Mouse (Mus musculus): ENCODE data around the gene Gclc. TPM values are rescaled to one million over a fixed set of nuclear protein-coding genes. Genes with fewer than 3 reads are reported as not detected.
"Not testable (repeated sequence)": the region's sequence is repeated elsewhere in the genome, so short reads cannot be mapped to it uniquely, and the experiment has no call there.

Gclc gene
- total RNA-seq, 2 experiments from 2014 or later: 23.4 to 26.0 TPM

DNA sequence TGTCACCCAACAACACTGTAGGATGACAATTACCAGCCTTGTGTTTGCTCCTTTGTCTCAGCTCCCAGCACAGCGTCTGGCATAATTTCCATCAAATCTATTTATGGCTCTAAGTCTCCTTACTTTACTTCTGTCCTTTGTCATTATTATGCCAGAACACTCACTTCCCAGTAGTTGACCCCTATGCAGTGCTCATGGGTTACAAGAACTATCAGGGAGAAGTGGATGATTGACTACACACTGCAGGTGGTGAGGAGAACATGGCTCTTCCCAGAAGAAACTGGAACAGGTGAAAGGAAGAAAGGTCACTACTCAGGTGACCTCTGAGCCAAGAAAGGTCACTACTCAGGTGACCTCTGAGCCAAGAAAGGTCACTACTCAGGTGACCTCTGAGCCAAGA is 12.9 kb upstream of the Gclc start:
- intact Hi-C loops (cut with DNase I): no loop called here

DNA sequence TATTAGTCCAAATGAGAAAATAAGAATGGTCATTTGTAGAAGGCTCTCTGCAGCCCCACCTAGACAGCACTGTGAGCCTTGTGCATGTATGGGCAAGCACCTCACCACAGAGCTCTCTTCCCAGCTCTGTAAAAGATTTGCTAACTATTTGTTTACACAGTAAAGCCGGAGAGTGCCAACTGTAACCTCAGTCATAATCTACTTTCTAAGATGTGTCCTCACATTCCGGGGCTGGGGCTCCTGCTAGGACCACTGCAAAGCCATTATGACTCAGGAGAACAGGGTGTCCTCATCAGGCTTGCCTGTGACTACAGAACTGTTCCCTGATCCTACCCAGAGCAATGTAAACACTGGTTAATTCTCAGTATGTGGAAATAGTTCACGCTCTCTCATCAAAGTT is 9.5 kb upstream of the Gclc start:
- intact Hi-C loops (cut with DNase I): no loop called here
- no peak for DNase-seq

More for the DNA sequence above, 12.9 kb upstream of the Gclc start:
- no peak for DNase-seq

DNA sequence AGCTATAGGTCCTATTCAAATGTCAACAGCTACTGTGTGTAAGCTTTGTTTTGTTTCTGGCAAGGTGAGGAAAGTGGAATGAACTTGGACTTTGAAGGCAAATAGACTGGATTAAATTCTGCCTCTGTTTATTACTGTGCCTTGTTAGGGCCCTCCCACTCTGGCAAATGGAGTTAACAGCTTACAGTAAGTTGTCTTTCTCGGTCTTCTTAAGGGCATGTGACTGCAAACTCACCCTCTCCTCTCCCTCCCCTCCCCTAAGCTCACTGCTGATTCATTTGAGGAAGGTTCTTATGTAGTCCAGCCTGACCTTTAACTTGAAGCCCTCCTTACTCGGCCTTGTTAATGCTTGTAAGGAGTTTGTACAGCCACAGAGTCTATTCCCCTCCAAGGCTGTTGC is 8.0 kb upstream of the Gclc start:
- intact Hi-C loops (cut with DNase I): no loop called here
- no peak for DNase-seq

DNA sequence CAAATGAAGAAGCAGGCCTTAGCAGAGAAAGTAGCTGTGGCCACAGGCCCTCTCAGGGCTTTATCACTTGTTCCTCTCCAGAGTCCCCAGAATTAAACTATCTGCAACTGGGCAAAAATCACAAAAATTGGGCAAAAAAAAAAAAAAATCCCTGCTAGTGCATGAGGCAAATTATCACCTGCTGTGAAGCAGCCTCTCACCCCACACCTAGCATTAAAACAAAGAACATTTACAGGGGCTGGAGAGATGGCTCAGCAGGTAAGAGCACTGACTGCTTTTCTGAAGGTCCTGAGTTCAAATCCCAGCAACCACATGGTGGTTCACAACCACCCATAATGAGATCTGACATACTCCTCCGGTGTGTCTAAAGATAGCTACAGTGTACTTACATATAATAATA is 6.0 kb upstream of the Gclc start:
- intact Hi-C loops (cut with DNase I); DNase-seq: not testable (repeated sequence)

DNA sequence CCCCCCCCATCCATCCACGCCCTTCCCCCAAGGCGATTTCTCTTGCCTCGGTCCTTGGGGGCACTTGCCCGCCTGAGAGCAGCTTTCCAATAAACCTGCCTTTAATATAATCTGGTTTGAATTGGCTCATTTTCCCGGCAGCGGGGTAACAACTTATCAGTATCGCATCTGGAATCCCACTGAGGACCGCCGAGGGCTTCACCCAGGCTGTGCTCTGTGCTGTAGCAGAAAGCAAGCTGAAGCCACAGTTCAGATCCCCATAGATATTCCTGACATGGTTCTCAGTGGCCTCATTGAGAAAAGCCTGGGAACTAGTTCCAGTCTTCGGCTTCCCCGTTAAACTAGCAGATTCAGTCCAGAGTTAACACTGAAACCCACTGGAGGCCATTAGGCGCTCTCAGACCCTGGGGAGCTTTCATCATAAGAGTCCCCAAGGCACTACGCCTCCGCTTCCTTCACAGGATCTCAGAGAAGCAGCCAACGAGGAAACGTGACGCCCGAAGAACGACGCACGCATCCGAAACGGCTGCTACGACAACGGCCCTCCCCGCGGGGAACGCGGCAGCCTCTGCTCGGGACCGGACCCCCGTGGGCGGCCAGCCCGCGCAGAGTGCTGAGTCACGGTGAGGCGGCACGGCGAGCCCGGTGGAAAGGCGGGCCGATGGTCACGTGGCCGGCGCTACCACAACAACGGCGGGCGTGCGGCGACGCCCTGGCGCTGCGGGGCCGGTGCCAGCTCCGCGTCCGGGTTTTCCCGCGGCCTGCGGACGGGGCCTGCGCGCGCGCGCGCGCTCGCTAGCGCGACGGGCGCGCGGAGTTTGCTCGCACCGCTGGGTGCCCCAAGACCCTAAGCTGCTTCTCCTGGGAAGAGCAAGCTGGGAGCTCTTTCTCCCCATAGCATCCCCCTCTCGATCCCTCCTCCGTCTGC is 3.9 kb upstream of the Gclc start:
- DNase-seq: peak; percentile 93
- intact Hi-C loops (cut with DNase I): loop anchor here (10.0 kb wide), 1 partner anchor 96 kb away; no protein-coding TSS in a partner anchor

DNA sequence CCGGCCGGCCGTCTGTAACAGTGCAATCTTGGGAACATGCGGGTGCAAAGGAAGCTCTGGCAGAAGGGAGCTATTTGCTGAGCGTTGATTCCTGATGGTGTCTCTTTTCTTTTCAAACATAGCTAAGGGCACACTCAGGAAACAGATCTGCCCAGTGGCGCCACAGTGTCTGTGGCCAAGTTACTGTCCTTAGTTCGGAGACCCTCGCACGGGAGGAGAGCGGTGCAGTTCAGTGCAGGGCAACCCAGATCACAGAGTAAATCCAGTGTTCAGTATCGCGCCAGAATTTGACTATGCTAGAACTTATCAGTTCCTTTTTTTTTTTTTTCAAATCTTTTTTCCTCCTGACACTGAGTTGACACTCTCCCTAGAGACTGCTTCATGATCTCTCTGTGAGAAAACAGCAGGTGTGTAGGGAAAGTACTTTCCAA is 3.2 kb upstream of the Gclc start:
- intact Hi-C loops (cut with DNase I): loop anchor here (10.0 kb wide), 1 partner anchor 96 kb away; no protein-coding TSS in a partner anchor
- DNase-seq: no peak

DNA sequence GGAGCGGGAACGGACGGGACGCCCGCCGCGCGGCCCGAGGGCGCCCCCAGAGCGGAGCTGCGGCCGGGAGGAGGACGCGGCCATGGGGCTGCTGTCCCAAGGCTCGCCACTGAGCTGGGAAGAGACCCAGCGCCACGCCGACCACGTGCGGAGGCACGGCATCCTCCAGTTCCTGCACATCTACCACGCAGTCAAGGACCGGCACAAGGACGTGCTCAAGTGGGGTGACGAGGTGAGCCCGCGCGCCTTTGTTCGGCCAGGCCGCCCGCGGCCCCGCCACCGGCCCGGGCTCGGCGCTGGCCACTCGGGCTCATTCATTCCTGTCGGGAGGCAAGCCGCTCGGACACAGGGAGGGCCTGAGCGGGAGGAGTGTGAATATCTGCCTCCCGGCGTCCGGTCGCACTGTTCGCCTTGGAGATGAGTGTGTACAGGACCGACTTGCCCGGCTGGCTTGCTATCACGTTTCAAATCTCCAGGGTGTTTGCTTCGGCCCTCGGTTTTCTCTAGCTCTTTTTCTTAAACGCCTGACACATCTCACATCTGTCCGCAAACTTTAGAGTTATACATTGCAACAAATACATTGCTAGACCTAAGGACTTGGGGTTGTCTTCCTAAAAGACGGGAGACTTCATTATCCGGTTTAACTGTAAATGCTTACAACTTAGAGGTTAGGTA is 530 bp downstream of the Gclc start:
- peak; percentile 64 for DNase-seq
- intact Hi-C loops (cut with DNase I): loop anchor here (10.0 kb wide), 1 partner anchor 100 kb away; no protein-coding TSS in a partner anchor

DNA sequence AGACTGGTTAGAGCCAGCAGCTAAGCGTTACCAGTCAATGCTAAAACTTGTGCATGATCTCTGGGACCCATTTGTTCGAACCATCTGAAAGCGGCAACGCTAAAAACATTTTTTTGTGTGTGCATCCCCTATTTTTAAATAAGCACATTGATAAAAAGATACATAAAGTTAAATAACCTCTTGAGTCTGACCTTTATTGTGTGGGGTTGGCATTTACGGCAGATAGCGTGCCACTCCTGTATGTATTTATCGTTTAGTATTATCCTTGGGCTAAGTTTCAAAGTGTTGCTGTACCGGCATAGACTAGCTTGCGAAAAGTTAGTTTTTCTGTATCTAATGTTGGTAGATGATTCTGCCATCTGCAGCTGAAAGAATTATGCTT is 1.1 kb downstream of the Gclc start:
- intact Hi-C loops (cut with DNase I): loop anchor here (10.0 kb wide), 1 partner anchor 101 kb away; no protein-coding TSS in a partner anchor
- DNase-seq: no peak

DNA sequence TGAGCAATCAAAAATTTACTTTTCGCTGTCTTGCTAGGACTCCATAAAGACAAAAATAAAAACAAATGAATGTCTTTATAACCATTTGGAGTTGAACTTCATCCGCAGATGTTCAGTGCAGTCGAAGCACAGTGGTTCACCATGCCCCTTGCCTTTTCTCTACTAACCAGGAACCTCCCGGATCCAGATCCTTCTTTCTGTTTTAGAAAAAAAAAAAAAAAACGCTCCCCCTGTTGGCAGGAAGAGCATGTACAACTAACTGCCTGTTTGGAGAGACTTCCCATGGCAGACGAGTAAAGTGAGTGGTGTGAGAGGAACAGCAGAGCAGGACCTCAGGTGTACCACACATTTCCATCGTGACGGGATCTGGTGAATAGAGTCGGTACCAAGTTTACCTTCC is 1.7 kb downstream of the Gclc start:
- intact Hi-C loops (cut with DNase I): loop anchor here (10.0 kb wide), 1 partner anchor 101 kb away; no protein-coding TSS in a partner anchor

DNA sequence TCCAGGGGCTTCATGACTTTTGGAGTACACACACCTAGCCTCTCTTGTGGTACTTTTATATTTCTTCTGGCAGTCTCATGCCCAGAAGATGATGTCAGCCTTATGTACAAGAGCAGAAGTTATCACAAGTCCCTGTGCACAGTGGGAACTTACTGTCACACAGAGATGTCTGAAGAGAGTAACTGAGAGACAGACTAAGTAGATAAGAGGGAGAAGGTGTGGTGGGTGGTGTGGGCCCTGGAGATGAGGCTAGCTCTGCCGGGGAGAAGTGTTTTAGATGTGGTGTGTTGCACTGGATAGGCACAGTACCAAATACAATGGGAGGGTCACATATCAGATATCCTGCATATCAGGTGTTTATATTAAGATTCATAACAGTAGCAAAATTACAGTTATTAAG is 3.0 kb downstream of the Gclc start:
- no peak for DNase-seq
- intact Hi-C loops (cut with DNase I): loop anchor here (10.0 kb wide), 1 partner anchor 103 kb away; no protein-coding TSS in a partner anchor

More for the DNA sequence above, 1.7 kb downstream of the Gclc start:
- DNase-seq: no peak

DNA sequence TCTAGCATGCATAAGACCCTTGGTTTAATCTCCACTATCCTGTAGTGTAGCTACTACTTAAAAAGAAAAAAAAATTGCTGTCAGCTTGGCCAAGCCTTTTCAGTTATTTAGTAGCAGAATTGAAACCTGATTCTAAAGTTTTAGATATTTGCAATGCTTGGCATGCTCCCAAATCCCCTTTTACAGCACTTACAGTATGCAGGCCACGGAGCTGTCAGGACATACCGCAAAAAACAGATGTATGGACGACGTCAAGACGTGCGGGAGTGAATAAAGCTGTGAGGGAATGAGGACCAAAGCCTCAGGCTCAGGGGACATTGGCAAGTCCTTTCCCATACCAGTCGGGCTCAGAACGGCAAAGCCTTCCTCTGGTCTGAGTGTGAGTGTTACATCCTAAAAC is 4.1 kb downstream of the Gclc start:
- intact Hi-C loops (cut with DNase I): loop anchor here (10.0 kb wide), 1 partner anchor 104 kb away; no protein-coding TSS in a partner anchor

DNA sequence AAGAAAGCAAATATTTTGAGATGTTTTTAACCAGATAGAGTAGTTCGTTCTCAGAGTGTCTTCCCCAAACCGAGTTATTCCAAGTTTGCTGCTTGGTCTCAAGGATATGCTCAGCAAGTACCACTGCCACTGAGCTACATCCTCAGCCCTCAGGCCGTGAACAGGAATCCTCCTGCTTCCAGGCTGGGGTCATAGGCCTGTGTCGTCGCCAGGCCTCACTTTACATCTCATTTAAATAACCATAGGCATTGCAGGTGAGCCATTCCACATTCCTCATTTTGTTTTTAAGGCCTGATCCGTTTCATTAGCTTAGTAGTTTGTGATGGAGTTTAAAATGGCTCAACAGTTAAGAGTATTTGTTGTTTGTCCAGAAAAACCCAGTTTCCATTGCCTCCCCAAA is 4.8 kb downstream of the Gclc start:
- intact Hi-C loops (cut with DNase I): loop anchor here (10.0 kb wide), 1 partner anchor 104 kb away; no protein-coding TSS in a partner anchor
- no peak for DNase-seq

More for the DNA sequence above, 4.1 kb downstream of the Gclc start:
- no peak for DNase-seq

DNA sequence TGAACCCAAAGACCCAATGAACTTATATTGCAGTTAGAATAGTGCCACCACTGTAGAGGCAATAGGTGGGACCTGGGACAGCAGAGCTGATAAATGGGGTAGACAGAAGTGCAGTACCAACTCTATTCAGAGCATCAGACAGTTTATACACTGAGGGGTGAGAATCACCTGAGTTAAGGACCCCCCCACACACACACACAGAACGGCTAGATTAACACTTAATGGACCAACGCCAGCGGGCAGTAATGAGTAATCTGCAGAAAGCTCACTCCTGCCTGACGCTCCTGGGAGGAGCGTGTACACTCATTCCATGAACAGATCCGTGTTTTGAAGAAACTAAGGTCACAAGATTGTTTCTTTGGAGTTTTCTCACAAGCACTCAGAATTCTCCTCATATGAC is 5.4 kb downstream of the Gclc start:
- DNase-seq: no peak
- intact Hi-C loops (cut with DNase I): loop anchor here (10.0 kb wide), 1 partner anchor 105 kb away; no protein-coding TSS in a partner anchor

DNA sequence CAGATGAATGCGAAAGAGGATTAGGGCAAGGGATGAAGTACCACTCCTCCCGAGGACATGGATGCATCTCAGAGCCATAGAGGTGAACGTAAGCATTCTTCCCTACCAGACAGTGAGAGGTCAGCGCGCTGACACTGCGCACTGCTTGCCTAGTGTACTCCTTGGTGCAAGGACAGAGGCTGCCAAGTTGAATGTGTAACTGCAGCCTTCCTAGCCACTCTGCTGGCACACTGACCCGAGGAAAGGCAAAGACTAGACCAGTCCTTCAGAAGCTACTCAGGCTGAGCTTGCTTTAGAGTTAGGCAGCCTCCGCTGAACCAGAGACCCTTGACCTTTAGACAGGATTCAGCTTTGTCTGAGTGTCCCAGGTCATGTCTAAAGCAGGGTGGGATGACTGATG is 11.9 kb downstream of the Gclc start:
- intact Hi-C loops (cut with DNase I): no loop called here
- DNase-seq: no peak

DNA sequence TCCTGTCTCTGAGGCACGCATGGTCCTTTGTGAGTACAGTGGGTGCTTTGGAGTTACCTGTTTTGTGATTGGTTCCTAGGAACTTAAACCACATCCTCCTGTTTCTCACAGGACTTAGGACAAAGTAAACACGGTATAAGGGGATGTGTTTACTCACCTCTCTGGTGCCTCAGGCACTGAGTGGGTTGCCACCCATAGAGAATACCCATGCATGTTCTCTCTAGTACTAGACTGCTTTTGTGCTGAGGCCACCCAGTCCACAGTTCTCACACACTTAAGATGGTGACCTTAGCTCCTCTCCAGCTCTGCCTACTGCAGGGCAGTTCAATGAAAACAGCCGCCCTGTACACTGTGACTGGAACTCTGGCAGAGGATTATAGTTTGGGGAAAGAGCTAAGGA is 12.4 kb downstream of the Gclc start:
- intact Hi-C loops (cut with DNase I): no loop called here
- no peak for DNase-seq

DNA sequence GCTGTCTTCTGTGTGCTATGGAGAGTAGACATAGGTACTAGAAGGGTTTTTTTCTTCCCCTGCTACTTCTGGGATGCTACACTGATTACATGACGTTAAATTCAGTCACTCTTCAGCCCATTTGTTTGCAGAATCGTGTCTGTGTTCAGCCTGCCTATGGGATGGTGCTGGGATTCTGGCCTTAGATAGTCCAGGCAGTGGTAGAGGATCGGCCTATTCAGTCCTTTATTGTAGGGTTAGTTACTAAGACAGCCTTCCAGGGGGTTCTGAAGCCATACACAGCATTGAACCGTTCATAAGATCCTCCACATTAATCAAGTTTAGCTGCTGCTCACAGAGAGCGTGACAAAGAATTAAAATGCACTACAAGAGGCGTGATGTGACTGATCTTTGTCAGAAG is 16.6 kb downstream of the Gclc start:
- DNase-seq: no peak
- intact Hi-C loops (cut with DNase I): no loop called here

DNA sequence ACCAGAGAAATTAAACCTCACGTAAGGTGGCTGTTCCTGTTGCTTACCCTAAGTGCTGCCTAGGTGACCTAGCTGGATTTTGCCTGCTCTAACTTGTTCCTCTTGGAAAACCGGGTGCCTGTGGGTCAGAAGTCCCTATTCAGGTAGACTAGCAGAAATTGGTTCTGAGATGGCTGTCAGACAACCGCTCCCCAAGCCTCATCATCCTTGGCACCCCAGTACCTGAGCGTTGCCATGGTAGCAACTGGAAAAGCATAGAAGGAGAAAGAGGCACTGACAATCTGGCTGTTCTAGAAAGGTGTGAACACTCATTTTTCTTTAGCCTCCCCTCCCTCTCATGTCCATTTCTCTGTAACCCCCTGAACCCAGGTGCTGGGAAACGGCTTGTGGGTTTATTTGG is 17.0 kb downstream of the Gclc start:
- intact Hi-C loops (cut with DNase I): no loop called here
- DNase-seq: no peak

DNA sequence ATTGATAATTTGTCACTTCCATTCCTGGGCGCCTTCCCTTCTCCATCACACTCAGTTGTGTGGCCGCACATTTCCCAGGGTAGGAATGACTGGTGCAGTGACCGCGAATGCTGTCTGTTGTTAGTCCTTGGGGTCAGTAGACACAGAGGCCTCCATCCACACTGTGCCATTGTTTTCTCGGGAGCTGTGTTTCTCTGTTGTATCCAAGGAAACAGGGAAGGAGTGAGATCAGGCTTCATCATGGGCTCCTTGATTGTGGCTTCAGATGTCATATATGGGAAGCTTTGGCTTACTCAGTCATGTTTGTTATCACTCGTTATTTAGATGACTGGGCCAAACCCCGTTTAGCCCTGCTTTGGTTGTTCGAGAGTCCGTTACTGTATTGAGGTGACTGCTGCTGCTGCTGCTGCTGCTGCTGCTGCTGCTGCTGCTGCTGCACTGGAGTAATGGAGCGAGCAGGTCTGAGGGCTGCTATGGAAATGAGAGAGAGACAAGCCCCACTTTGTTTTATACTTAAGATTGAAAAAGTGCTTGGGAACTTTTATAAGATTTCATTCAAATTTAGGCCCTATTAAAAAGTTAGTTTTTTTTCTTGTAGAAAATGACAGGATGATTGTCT is 17.5 kb downstream of the Gclc start:
- intact Hi-C loops (cut with DNase I): no loop called here
- no peak for DNase-seq

DNA sequence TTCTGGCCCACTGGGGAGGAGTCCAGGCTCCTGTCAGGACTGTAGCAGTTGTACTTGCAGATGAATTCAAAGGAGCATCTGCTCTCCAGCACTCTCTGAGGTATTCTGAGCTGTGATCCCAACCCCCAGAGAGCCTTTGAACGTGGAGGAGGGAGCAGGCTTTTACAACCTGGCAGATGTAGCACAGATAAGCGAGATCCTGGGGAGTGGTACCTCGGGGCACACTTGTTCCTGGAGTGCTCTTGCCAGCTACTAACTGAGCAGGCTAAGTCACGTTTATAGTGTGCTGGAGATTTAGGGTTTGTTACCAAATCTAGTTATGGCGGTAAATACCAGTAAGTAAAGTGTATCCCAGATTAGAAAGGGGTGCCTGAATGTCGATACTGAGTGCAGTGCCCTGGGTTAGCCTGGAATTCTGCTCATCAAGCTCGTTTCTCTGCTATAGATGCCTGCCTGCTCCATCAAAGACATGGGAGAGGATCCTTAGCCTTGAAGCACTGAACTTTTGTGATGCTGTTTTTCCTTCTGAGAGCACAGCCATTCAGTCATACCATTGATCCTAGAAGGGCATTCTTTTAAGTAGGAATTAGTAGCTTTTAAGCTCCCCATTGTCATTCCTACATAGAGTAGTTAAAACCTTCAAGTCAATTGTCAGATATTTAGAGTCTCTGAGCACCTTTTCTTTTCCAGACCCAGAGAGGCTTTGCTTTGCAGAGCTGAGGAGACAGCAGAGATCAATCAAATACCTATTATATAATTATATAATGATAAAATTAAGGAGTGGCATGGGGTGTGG is 22.6 kb downstream of the Gclc start:
- DNase-seq: no peak
- intact Hi-C loops (cut with DNase I): no loop called here

DNA sequence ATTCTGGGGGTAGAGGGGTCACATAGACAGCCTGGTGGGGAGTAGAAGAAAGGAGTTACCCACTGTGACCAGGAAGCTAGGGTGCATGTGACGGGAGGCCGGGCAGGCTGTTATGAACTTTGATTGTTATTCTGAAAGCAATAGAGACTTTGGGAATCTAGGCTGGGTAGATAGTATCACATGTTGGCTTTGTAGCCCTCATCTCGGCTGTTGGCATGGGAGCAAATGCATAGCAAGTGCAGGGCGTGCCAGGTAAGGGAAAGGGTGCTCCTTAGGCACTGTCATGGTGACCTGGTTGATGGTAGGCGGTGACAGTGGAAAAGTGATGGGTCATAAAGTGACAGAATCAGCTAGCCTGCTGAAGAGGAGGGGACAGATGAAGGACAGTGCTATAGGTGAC is 23.3 kb downstream of the Gclc start:
- no peak for DNase-seq
- intact Hi-C loops (cut with DNase I): no loop called here

Measured in left cerebral cortex, postnatal 4 days (tissue).